Mouse (Mus musculus) thymus, adult 18-20 months (tissue): ENCODE measurements around the gene Agrp.
"Not testable (repeated sequence)": the region's sequence is repeated elsewhere in the genome, so short reads cannot be mapped to it uniquely, and the experiment has no call there.

Experiments used
- DNase-seq, 2 experiments: peaks; one replicate each; pipeline ENCODE4 v3.0.0; 2022; ENCODE audit warnings: mixed read lengths in 2 of 2

Gene Agrp

GRCm38 (mm10) chr8:105596362-105597034 is 40.7 kb downstream of the Agrp start:
- peak; percentile 57 to 76 for DNase-seq

- DNase-seq, result no peak
Observed at GRCm38 (mm10) chr8:105594451-105595242, 42.5 kb downstream of the Agrp start.

GRCm38 (mm10) chr8:105593859-105594258 is 43.3 kb downstream of the Agrp start:
- no peak for DNase-seq

- DNase-seq, result no peak
Observed at GRCm38 (mm10) chr8:105592431-105592830, 44.8 kb downstream of the Agrp start.

- no peak for DNase-seq
Observed at GRCm38 (mm10) chr8:105579719-105580118, 57.5 kb downstream of the Agrp start.

GRCm38 (mm10) chr8:105575538-105575937 is 61.7 kb downstream of the Agrp start:
- DNase-seq, result no peak

- no peak for DNase-seq
Observed at GRCm38 (mm10) chr8:105574741-105575140, 62.5 kb downstream of the Agrp start.

GRCm38 (mm10) chr8:105573427-105573826 is 63.8 kb downstream of the Agrp start:
- DNase-seq, result no peak

- DNase-seq, result no peak
Observed at GRCm38 (mm10) chr8:105571810-105572209, 65.4 kb downstream of the Agrp start.

- DNase-seq, result peak; percentile 29 to 44
Observed at GRCm38 (mm10) chr8:105566703-105567595, 70.2 kb downstream of the Agrp start.

- peak; percentile 99 for DNase-seq
Observed at GRCm38 (mm10) chr8:105565952-105566702, 71.1 kb downstream of the Agrp start, which contains the start of gene Atp6v0d1. TSS of gene Atp6v0d1 (minus strand) at chr8:105566047.

GRCm38 (mm10) chr8:105565401-105565881 is 71.8 kb downstream of the Agrp start:
- DNase-seq, result no peak

- DNase-seq, result not testable (repeated sequence)
Observed at GRCm38 (mm10) chr8:105564573-105565229, 72.5 kb downstream of the Agrp start.

- DNase-seq, result no peak
Observed at GRCm38 (mm10) chr8:105563871-105564270, 73.3 kb downstream of the Agrp start.

GRCm38 (mm10) chr8:105562863-105563262 is 74.3 kb downstream of the Agrp start:
- DNase-seq, result no peak

- DNase-seq, result no peak
Observed at GRCm38 (mm10) chr8:105555230-105555629, 82.0 kb downstream of the Agrp start.

- no peak for DNase-seq
Observed at GRCm38 (mm10) chr8:105554087-105554486, 83.1 kb downstream of the Agrp start.

GRCm38 (mm10) chr8:105552824-105553223 is 84.4 kb downstream of the Agrp start:
- no peak for DNase-seq

- DNase-seq, result no peak
Observed at GRCm38 (mm10) chr8:105552032-105552431, 85.2 kb downstream of the Agrp start.

- DNase-seq, result no peak
Observed at GRCm38 (mm10) chr8:105550083-105550482, 87.1 kb downstream of the Agrp start.

GRCm38 (mm10) chr8:105549506-105549905 is 87.7 kb downstream of the Agrp start:
- no peak for DNase-seq
